In genomic region chr4:119734352-119734751, GRCm38 (mm10) we compare ENCODE assay signal across 8 mouse cellular contexts. TPM values are rescaled to one million over a fixed set of nuclear protein-coding genes. Genes with fewer than 3 reads are reported as not detected.
A peak's percentile ranks its signal among the peaks of the same experiment; 100 is the strongest.
DNase-seq lines count a peak whose midpoint lies in the region; ATAC-seq and TF ChIP-seq lines count a peak whose summit lies in the region.

No protein-coding gene starts in this region.

- DNase-seq in kidney, adult 9 months: no peak
- DNase-seq in embryonic facial prominence, embryonic 11.5 days (ENCODE audit: low spot score): no peak
- DNase-seq in hindbrain, postnatal 0 days (ENCODE audit: low spot score): no peak
- no peak for DNase-seq in midbrain, postnatal 0 days (ENCODE audit: low spot score)
- no peak for DNase-seq in right cerebral cortex, postnatal 25 days
- no peak for DNase-seq in lung, postnatal 4 days

- 0 out of 2 replicates have a peak overlapping the region, but pooled peaks have one; percentile 80 for H3K9ac ChIP-seq in kidney, embryonic 15.5 days
- peak overlapping the region; percentile 54 for H3K9ac ChIP-seq in embryonic facial prominence, embryonic 11.5 days (replicated peaks; ENCODE audit: low read length)
- H3K9ac ChIP-seq in hindbrain, postnatal 0 days (replicated peaks; ENCODE audit: low read length): peak overlapping the region; percentile 72
- peak overlapping the region; percentile 67; the same call in 1 of the 2 replicates for H3K9ac ChIP-seq in midbrain, postnatal 0 days (replicated peaks; ENCODE audit: low read length, poor library complexity, severe bottlenecking)

- peaks cover 24% of the 10 kb centered on the region for H3K4me1 ChIP-seq in kidney, embryonic 15.5 days
- no peaks in the 10 kb centered on the region; the same call in 1 of the 2 replicates for H3K4me1 ChIP-seq in embryonic facial prominence, embryonic 11.5 days (ENCODE audit: control insufficient read depth, insufficient read depth, low read length)
- H3K4me1 ChIP-seq in hindbrain, postnatal 0 days (ENCODE audit: insufficient read depth, low read length): no peaks in the 10 kb centered on the region
- no peaks in the 10 kb centered on the region for H3K4me1 ChIP-seq in midbrain, postnatal 0 days (ENCODE audit: insufficient read depth, low read length)

- no peaks in the 10 kb centered on the region for H3K36me3 ChIP-seq in kidney, embryonic 15.5 days
- H3K36me3 ChIP-seq in embryonic facial prominence, embryonic 11.5 days (replicated peaks; ENCODE audit: control insufficient read depth, insufficient read depth, low read depth, low read length): no peaks in the 10 kb centered on the region
- no peaks in the 10 kb centered on the region for H3K36me3 ChIP-seq in hindbrain, postnatal 0 days (ENCODE audit: insufficient read depth, low read length)
- no peaks in the 10 kb centered on the region for H3K36me3 ChIP-seq in midbrain, postnatal 0 days (ENCODE audit: insufficient read depth, low read length)

- peaks cover 20% of the 10 kb centered on the region for H3K27me3 ChIP-seq in kidney, embryonic 15.5 days
- peaks cover 4% of the 10 kb centered on the region for H3K27me3 ChIP-seq in embryonic facial prominence, embryonic 11.5 days (ENCODE audit: control insufficient read depth, insufficient read depth, low read length)
- peaks cover 3% of the 10 kb centered on the region; the same call in 1 of the 2 replicates for H3K27me3 ChIP-seq in hindbrain, postnatal 0 days (ENCODE audit: insufficient read depth, low read length)
- H3K27me3 ChIP-seq in midbrain, postnatal 0 days (ENCODE audit: insufficient read depth, low read length): no peaks in the 10 kb centered on the region

- no peak for TF ChIP-seq CTCF in hindbrain, postnatal 0 days (IDR thresholded peaks at IDR 0.05; ENCODE audit: low read depth)
- TF ChIP-seq CTCF in midbrain, postnatal 0 days (IDR thresholded peaks at IDR 0.05): no peak

- no peak overlapping the region for H3K27ac ChIP-seq in kidney, embryonic 15.5 days
- no peak overlapping the region for H3K27ac ChIP-seq in embryonic facial prominence, embryonic 11.5 days (replicated peaks; ENCODE audit: low read depth, low read length)
- no peak overlapping the region for H3K27ac ChIP-seq in hindbrain, postnatal 0 days
- no peak overlapping the region for H3K27ac ChIP-seq in midbrain, postnatal 0 days (ENCODE audit: low read depth, low read length)

- no peaks in the 10 kb centered on the region for H3K9me3 ChIP-seq in kidney, embryonic 15.5 days (replicated peaks)
- H3K9me3 ChIP-seq in embryonic facial prominence, embryonic 11.5 days (replicated peaks; ENCODE audit: control insufficient read depth, low read length): no peaks in the 10 kb centered on the region
- no peaks in the 10 kb centered on the region for H3K9me3 ChIP-seq in hindbrain, postnatal 0 days (ENCODE audit: low read length)
- no peaks in the 10 kb centered on the region for H3K9me3 ChIP-seq in midbrain, postnatal 0 days (ENCODE audit: low read length)

- no peak for ATAC-seq in kidney, embryonic 15.5 days (replicated peaks; ENCODE audit: low FRiP score)
- ATAC-seq in embryonic facial prominence, embryonic 11.5 days (replicated peaks; ENCODE audit: insufficient number of reproducible peaks, low FRiP score, low TSS enrichment, low read depth): no peak
- no peak for ATAC-seq in hindbrain, postnatal 0 days
- no peak for ATAC-seq in midbrain, postnatal 0 days (ENCODE audit: low FRiP score)
- ATAC-seq in CD4-positive, CD25-positive, alpha-beta regulatory T cell, adult 4 months: no peak

- H3K4me3 ChIP-seq in kidney, embryonic 15.5 days (replicated peaks): peak overlapping the region; percentile 90
- peak overlapping the region; percentile 73 for H3K4me3 ChIP-seq in embryonic facial prominence, embryonic 11.5 days (ENCODE audit: low read depth, low read length)
- peak overlapping the region; percentile 91 for H3K4me3 ChIP-seq in hindbrain, postnatal 0 days (ENCODE audit: low read length)
- H3K4me3 ChIP-seq in midbrain, postnatal 0 days (ENCODE audit: low read depth, low read length): peak overlapping the region; percentile 90

- 17% methylated on average over 4 of the region's 4 CpGs for WGBS in kidney, embryonic 15.5 days
- 26% methylated on average over 4 of the region's 4 CpGs for WGBS in embryonic facial prominence, embryonic 11.5 days
- 21% methylated on average over 4 of the region's 4 CpGs for WGBS in hindbrain, postnatal 0 days
- 24% methylated on average over 4 of the region's 4 CpGs for WGBS in midbrain, postnatal 0 days

- H3K4me2 ChIP-seq in kidney, embryonic 15.5 days: peak overlapping the region; percentile 99
- H3K4me2 ChIP-seq in embryonic facial prominence, embryonic 11.5 days (ENCODE audit: low read depth, low read length): peak overlapping the region; percentile 100
- peak overlapping the region; percentile 93 for H3K4me2 ChIP-seq in hindbrain, postnatal 0 days (ENCODE audit: low read depth, low read length)
- peak overlapping the region; percentile 95 for H3K4me2 ChIP-seq in midbrain, postnatal 0 days (ENCODE audit: low read depth, low read length, poor library complexity, severe bottlenecking)

RNA-seq across cellular contexts. Expression of gene Hivep3, which starts 0.8 kb away (rescaled TPM):
- 7.4 and 8.9 TPM in 2 replicates for polyA plus RNA-seq in kidney, embryonic 15.5 days (2015; fragmentation: Nextera tagmentation; extraction: Ambion mirVana)
- polyA plus RNA-seq in embryonic facial prominence, embryonic 11.5 days (2014; fragmentation: Nextera tagmentation; extraction: Ambion mirVana): 1.6 and 2.4 TPM in 2 replicates
- 11.0 and 27.1 TPM in 2 replicates for total RNA-seq in hindbrain, postnatal 0 days (2014; rRNA removed)
- polyA plus RNA-seq in hindbrain, postnatal 0 days (2015; fragmentation: Nextera tagmentation; extraction: Ambion mirVana): 14.0 and 15.1 TPM in 2 replicates
- total RNA-seq in midbrain, postnatal 0 days (2014; rRNA removed): 18.3 and 19.3 TPM in 2 replicates
- polyA plus RNA-seq in midbrain, postnatal 0 days (2015; fragmentation: Nextera tagmentation; extraction: Ambion mirVana): 14.3 and 16.5 TPM in 2 replicates
- 10 to 100 TPM; 19.6 to 23.1 TPM for polyA plus RNA-seq in CD4-positive, CD25-positive, alpha-beta regulatory T cell, adult 4 months (2017; shearing (Covaris generic))
